Mouse (Mus musculus) hematopoietic stem cell, adult 5-6 weeks (primary cell): ENCODE measurements around the gene 1700019D03Rik. TPM values are rescaled to one million over a fixed set of nuclear protein-coding genes. Genes with fewer than 3 reads are reported as not detected.
"Not testable (repeated sequence)": the region's sequence is repeated elsewhere in the genome, so short reads cannot be mapped to it uniquely, and the experiment has no call there.

Experiments used
- ATAC-seq, 2 experiments: fragments of 125-278 bp in 1 of 2; replicated peaks in 1 of 2; 2 replicates each; pipeline ENCODE4 v1.8.0; 2016 to 2017; ENCODE audit warnings: inconsistent platforms in 2 of 2, mild to moderate bottlenecking in 2 of 2, moderate number of reproducible peaks in 2 of 2, low read depth in 1 of 2, moderate TSS enrichment in 1 of 2; ENCODE audit not compliant: low FRiP score in 2 of 2, poor library complexity in 2 of 2, severe bottlenecking in 2 of 2, insufficient read depth in 1 of 2, low TSS enrichment in 1 of 2
- total RNA-seq: library from RNA; stranded (forward); fragments of 172-1452, 232-1000 nt; gene quantifications from 2 replicates; pipeline ENCODE4 v1.2.3, GENCODE M21; 2017

1700019D03Rik gene
- total RNA-seq, 1 experiment from 2014 or later: not detected

GRCm38 (mm10) chr1:52963097-52963496, 56.9 kb downstream of the 1700019D03Rik start:
- peak; percentile 43 to 76; a peak in 3 of 4 replicates for ATAC-seq

- peak; percentile 76 to 79 for ATAC-seq
Observed at GRCm38 (mm10) chr1:52960191-52960590, 59.8 kb downstream of the 1700019D03Rik start.

GRCm38 (mm10) chr1:52956746-52957145, 63.2 kb downstream of the 1700019D03Rik start:
- no peak for ATAC-seq

GRCm38 (mm10) chr1:52955102-52955501, 64.9 kb downstream of the 1700019D03Rik start:
- ATAC-seq: 0 out of 4 replicates have a peak, but pooled peaks have one; percentile 15 to 19

- ATAC-seq: no peak
Observed at GRCm38 (mm10) chr1:52954456-52954855, 65.5 kb downstream of the 1700019D03Rik start.

GRCm38 (mm10) chr1:52953548-52953947, 66.4 kb downstream of the 1700019D03Rik start:
- ATAC-seq: no peak

- peak; percentile 13 to 23; a peak in 1 of 4 replicates for ATAC-seq
Observed at GRCm38 (mm10) chr1:52952551-52953397, 67.2 kb downstream of the 1700019D03Rik start.

- peak in 1 of 2 experiments; percentile 4; a peak in 1 of 4 replicates for ATAC-seq
Observed at GRCm38 (mm10) chr1:52952143-52952542, 67.8 kb downstream of the 1700019D03Rik start.

- ATAC-seq: peak; percentile 35 to 49; a peak in 2 of 4 replicates
Observed at GRCm38 (mm10) chr1:52951146-52951868, 68.7 kb downstream of the 1700019D03Rik start.

- ATAC-seq: no peak
Observed at GRCm38 (mm10) chr1:52947895-52948294, 72.1 kb downstream of the 1700019D03Rik start.

GRCm38 (mm10) chr1:52939021-52939420, 81.0 kb downstream of the 1700019D03Rik start:
- ATAC-seq: no peak

GRCm38 (mm10) chr1:52934494-52934893, 85.5 kb downstream of the 1700019D03Rik start:
- ATAC-seq: no peak

- ATAC-seq: peak in 1 of 2 experiments; percentile 39; a peak in 2 of 4 replicates
Observed at GRCm38 (mm10) chr1:52924482-52924881, 95.5 kb downstream of the 1700019D03Rik start.

- ATAC-seq: not testable (repeated sequence)
Observed at GRCm38 (mm10) chr1:52918897-52919296, 101.1 kb downstream of the 1700019D03Rik start.

GRCm38 (mm10) chr1:52916655-52917054, 103.3 kb downstream of the 1700019D03Rik start:
- ATAC-seq: no peak

GRCm38 (mm10) chr1:52909783-52910182, 110.2 kb downstream of the 1700019D03Rik start:
- no peak for ATAC-seq

GRCm38 (mm10) chr1:52884208-52884607, 135.8 kb downstream of the 1700019D03Rik start:
- ATAC-seq: no peak
